Mouse (Mus musculus) c-Kit-positive CD71-negative TER-119-negative erythroid progenitor cells, embryonic 14.5 days (primary cell): ENCODE results near the gene Stk32c.

Source experiments
- DNase-seq: peaks from one replicate; pipeline ENCODE4 v3.0.0-alpha.2; 2013; ENCODE audit warnings: low read depth

Stk32c gene

DNA sequence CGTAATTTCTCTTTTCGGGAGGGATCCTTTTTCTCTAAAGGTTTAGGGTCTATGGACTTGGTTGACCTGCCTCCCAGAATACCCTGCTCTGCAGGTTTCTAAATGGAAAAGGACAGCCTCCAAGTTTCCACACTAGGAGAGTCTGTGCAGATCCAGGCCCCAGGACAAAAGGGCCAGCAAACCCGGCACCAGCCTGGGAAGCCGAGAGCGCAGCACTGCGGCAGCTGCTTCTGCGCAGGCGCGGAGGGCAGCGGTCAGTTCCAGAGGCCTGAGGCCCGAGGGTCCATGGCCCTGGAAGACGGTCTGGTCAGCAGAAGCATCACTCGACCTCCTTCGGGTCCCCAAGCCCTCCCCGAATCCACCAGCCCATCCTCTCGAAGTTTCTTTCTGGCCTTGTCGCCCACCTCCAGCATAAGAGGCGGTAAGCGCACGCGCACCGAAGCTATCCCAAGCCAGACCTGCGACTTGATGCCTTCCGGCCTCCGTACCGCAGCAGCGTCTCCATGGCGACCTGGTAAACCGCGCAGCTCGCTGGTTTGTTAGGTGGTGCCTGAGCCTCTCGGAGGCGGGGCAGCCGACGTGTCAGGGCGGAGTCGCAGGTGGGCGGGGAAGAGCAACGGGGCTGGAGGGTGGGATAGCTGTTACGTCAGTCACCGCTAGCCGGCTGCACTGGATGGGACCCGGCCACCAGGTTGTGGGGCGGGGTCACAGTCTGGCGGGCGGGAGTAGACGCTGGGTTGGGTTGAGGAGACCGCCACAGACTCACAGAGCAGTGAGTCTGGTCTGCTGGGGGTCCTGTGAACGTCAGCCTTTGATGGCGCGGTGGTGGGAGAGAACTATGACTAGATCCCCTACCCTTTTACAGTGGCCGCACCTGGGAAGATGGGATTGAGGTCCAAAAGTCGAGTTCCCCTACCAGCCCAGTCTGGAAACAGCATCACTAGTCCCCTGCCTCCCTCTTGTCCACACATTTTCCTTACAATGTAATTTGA is at the start of gene Stk32c, which contains the start of gene Lrrc27:
Gene Stk32c (minus strand): TSS at position 554 of the 992 bp plus-strand sequence.
Gene Lrrc27 (plus strand): TSS at position 235 of the 992 bp plus-strand sequence.
- peak; percentile 98 for DNase-seq

DNA sequence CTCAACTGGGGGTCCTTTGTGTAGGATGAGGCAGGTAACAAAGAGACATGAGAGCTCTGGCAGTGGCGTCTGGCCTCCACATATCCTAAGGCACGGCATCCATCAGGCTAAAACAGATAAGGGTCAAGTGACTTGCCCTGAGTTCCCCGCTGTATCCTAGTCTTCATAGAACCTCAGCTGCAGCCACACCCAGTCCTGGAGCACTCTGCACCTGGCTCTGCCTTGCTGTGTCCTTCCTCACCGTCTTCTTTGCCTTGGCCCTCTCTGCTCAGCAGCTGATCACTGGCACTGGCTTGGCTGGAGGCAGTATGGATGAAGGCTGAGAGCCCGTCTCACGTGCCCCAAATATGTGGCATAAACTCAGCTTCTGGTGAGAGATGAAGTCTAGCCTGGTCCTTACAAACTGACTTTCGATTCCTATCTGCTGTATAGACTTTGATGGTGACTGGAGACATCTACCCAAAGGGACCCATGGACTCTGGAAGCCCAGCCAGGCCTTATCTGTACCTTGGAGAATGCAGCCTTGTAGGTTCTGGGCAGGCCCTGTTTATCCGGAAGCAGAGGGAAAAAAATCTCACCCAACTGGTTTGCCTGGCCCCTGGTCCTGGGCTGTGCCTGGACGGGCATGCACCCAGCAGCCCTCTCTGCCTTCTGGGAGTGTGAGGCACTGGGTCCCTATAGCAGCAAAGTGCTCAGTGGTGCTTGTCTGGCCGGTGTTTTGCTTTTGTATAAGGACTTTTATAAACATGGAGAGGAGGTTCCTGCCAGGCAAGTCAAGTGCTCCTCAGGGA is 44.8 kb upstream of the Stk32c start:
- DNase-seq = no peak

DNA sequence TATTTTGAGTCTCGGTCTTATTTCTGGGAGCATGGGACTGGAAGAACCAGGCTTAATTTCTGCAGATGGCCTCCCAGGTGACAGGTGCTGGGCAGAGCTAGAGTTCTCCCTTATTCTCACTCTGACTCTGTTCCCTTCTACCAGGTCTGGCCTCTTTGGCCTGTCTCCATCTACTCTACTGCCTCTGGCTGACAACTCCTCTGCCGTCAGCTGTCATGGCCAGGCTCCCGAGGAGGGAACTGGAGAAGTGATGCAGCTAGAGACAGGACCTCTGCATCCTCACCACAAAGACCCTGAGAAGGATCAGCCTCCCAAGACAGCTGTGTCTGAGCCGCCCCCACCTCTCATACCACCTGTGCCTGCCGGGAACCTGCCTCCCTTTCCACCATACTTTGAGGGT is 41.5 kb upstream of the Stk32c start:
- no peak for DNase-seq

DNA sequence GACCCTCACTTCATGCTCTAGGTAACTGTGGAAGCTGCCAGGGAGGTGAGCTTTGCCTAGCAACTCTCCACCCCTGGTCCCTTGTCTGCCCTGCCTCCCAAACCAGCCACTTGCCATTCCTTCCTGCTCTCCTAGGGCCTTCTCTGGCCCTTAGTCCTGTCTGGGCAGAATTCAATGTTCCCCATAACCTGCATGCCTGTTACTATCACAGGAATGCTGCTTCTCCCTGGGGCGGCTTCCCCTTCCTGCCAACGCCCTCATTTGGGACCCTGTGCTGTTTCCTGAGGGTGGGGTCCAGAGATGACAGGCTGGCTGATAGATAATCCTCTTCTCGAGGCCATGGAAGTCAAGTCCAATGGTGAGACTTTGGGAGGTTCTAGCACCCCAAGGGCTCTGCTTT is 40.4 kb upstream of the Stk32c start:
- no peak for DNase-seq

DNA sequence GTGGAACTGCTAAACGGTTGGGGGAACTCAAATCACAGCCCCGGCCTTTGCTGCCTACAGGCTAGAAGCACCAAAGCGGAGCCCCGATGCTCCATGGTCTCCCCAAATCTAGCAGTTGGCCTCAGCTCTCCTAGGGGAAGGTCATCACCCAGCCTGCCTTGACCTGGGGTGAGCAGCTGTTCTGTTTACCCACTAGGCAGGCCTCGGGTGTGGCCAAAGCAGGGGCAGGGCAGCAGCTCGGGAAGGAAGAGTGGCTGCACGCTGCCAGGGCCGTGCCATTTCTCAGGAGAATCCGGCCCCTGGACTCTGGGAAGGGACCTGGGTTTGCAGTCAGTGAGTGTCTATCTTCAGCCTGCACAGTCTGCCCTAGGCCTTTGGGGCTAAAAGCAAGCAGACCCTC is 39.9 kb upstream of the Stk32c start:
- no peak for DNase-seq

DNA sequence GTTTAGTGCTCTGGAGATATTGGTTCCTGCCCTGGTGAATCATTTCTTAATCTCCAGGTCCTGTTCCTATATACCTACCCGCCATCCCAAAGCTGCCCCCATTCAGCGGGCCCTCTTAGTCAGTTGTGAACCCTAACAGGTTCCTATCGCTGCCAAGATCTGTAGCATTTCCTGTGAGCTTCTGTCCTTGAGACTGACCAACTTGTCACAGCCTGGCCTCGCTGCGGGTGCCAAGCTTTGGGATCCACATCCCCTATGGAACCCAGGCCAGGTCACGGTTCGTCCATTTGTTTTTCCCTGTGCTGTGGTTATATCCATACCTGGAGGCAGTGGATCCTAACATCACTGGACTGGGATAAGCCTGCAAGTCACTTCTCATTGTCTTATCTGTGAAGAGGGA is 39.5 kb upstream of the Stk32c start:
- no peak for DNase-seq

DNA sequence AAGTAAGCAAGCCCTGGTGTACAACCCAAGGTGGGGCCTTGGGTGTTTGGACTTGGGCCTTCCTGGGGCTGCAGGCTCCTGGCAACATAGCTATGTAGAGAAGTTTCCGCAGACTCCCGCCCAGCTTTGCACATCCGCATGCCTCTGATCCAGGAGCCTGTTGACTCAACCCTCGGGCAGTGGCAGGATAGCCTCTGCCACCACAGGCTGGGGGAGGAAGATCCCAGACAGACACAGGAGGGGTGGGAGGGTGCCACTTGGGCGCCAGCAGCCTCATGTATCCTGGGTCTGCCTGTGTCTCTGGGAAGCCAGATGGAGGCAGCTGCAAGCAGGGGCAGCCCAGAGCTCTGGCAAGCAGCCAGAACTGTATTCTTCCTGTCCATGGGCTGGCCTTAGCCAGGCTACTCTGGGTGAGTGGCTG is 38.8 kb upstream of the Stk32c start:
- no peak for DNase-seq

DNA sequence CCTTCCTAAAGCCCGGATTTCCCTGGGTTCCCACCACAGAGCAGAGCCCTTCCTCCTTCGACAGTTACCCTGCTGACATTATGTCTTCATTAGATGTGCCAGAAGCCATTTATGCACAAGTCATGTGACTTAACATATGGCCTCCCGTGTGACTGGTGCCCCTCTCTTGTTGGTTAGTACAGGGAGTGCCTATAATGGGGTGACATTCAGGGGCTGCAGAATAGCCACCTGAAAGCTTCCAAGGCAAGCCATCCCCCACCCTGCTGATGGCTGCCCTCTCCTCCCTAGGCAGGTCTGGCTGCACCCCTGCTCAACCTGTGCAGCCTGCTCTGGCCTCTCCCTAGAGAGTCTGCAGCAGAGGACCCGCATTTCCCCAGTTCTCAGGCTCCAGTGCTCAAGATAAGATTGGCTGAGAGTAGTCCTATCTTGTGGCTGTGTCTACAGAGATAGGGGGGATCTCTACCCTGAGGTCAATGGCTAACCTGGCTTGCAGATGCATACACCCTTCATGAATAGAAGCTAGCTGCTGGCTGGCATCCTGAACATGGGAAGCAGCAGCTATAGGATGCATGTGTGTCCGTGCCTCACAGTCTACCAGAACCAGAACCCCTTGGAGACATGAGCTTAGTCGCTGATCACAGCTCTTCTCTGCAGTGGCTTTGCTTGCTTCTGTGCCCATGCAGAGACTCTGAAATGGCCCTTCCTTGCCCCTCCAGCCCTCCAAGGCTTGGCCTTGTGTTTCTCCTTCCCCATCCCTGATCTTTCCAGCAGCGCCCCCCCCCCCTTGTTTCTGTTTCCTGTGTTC is 36.5 kb upstream of the Stk32c start:
- DNase-seq = no peak

DNA sequence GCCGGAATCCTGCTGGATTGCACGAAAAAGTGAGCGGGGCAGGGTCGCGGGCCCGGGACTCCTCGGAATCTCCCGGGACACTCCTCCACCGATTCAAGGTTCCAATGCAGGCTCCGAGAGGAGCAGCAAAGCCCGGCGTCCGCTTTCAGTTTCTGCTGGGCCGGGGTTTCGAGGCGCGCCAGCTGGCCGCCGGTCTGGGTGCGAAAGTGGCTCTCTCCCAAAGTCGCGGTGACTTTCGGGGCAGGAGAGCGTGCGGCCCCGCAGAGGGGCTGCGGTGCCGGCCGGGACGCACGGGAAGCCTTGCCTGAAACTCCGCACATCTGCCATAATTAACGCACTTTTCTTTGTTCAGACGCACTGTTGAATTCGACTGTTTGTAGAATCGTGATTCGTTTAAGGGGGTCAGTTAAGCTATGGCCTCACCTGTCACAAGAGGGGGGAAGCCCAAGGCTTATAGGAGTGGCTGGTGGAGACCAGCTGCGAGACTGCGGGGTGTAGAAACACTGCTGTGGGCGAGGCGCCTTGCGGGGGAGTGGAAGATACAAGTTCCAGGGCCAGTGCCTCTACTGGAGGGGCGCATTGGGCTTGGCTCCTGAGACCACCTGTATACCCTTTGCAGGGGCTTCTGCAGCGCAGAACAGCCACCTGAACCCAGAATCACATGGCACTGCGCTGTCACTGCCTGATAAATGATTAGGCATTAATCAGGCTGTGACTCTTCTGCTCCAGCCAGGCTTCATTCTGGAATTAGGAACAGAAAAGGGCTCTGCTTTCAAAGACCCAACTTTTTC is 35.7 kb upstream of the Stk32c start:
- DNase-seq = no peak

DNA sequence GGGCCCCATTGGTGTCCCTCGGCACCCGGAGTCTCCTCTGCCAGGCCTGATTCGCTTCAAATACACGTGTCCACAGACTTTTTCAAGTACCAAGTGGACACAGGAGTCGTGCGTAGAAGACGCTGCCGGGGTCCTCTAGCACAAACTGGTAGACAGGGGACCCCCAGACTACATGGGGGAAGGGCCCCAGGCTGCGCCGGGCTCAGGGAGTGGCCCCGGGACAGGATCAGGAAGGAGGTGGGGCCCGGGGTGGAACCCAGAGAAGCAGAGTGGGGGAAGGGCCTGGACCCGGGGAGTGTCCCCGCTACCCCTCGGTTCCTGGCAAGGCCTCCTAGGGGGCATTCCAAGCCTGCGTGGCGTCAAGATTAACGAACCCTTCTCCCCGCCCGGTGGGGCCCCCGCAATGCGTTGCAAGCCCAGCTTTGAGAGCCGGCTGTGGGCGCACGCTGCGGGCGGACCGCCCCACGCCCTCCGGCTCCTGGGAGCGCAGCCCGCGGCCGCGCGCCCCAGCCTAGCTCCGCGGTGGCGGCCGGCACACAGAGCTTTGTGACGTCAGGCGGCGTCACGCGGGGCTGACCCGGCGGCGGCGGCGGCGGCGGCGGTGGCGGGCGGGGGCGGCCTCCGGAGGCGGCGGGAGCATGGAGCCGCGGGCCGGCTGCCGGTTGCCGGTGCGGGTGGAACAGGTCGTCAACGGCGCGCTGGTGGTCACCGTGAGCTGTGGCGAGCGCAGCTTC is 34.9 kb upstream of the Stk32c start, which contains the start of gene Pwwp2b:
Gene Pwwp2b (plus strand): TSS at position 602 of the 734 bp plus-strand sequence.
- no peak for DNase-seq

DNA sequence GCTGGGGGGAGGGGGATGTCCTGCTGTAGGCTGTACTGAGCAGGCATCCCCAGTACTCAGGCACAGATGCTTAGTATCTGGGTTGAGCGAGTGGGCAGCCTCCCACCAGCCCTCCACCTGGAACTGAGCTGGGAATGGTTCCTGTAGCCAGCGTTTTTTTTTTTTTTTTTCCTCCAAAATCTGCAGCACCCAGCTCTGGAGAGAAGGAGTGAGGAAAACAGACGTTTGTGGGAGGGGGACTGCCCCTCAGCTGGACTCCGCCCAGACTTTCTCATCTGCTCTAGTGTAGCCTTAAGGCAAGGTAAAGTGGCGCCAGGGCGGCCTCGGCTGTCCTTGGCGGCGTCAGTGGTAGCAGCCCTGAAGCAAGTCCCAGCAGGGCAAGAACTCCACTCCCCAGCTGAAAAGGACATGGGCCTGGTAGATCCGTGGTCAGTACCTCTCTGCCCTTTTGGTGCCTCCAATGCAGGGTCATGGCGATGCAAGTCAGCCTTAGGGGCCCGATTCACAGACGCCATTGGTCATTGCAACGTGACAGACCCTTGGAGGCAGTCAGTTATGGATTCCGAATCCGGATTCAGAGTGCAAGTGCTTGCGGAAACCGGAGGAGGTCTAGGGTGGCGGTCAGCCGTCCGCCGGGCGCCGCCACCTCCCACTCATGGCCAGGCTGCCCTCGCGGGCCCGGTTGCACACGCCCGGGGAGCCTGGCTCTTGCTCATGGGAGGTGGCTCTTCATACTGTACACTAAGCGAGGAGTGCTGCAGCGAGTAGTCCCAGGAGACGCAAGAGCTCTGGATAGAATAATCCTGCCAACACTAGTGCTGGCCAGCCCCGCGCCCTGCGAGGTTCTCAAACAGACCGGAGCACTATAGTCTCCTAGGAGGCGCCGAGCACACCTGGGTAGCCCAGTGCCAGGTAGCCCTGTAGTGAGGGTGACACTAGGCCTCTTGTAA is 34.1 kb upstream of the Stk32c start:
- DNase-seq = no peak

DNA sequence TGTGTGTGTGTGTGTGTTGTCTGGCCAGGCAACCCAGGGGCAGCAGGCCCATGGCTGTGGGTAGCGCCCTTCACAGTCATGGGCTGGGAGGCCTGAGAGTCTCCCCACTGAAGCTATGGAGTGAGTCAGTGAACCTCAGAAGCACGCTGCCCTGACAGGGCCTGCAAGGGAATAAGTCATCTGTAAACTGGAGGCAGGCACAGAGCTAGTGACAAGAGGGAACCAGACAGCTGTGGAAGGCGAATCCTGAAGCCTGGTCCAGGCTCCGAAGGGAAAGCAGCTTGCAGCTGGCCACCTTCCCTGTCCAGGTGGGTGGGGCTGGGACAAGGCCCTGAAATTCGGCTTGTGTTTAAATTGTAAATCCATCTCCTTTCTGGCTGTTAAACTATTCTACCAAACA is 33.0 kb upstream of the Stk32c start:
- DNase-seq = no peak

DNA sequence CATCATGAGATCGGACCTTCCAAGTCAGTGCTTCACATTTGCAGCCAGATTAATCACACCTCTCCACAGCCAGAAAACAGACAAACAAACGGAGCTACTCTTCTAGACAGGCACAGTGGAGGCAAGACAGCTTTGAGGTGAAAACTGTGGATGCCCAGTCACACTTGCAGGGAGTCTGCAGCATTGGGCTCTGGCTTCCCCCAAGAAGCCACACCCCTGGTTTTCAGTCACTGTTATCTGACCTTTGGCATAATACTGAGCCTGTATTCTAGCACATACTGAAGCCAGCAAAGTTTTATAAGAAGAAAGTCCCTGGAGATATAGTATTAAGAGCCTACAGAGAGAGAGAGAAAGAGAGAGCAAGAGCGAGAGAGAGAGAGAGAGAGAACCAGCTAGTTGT is 26.3 kb upstream of the Stk32c start:
- no peak for DNase-seq

DNA sequence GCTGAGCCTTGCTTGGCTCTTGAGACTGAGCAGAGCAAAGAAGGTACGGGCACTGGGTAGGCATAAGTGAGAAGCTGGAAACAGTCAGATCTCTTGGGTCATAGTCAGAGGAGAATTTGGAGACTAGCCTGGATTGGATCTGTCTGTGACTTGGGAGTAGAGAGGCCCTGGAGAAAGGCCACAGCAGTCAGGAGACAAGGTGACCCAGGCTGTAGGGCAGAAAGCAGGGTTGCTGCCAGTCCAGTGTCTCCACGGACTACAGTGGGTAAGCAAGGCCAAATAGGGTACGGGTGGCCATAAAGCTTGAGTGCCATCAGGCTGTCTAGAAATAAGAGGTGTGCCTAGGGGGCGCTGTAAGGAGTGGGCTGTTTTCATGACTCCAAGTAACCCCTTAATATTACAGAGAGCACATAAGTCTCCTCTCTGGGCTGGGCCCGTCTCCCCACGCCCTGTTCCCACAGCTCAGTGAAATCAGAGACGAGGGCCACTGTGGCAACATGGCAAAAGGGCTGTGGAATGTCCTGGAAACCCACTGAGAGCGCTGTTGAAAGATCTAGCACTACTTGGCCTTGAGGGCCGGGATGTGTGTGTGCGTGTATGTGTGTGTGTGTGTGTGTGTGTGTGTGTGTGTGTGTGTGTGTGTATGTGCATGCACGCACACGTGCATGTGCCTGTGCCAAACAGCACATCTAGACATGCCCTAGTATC is 22.7 kb upstream of the Stk32c start:
- DNase-seq = no peak

DNA sequence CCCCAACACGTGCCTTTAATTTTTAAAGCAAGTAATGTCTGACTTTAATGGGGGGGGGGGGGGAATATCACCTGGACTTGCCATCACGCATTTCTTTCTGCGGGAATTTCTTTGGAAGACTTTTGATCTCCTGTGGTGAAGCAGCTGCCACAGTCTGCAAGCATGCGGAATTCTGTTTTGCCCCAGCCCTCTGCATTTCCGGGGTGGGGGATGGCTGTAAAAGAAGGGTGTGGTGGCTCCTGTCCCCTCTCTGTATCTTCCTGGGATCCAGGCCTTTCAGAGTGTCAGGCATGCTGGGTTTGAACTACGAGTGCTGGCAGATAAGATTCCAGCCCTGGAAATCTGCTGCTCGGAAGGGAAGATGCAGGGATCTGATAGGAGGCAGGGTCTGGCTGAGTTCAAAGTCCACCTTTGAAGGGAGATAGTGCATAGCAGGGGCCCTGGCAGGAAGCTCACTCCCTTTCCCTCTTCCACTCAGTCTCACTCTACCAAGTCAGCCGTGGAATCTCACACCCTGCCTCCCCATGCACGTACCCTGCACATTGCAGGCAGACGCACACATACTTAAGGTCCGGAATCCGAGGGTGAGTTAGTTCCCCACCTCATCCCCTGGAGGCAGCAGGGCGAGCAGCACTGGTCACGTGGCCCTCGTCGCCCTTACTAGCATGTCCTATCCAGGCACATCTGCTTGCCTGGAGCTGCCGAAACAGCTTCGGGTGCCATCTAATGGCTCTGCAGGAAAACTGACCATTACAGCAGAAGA is 21.5 kb upstream of the Stk32c start:
- no peak for DNase-seq

DNA sequence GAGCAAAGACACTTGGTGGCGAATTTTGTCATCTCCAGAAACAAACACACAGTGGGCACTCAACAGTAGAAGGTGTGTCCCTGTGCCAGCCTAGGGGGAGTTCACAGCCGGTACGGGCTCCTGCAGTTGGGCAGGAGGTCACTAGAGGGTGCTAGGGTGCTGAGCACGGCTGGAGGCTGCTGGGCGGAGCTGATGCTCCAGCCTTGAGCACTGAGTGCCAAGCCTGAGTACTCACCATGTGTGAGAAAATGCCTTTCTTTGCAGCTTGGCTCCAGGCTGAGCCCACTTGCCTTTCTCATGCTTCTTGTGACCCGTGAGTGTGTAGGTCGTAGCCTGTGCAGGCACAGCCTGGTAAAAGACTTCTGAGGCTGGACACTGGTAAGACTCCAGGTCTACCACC is 20.6 kb upstream of the Stk32c start:
- peak; percentile 76 for DNase-seq

DNA sequence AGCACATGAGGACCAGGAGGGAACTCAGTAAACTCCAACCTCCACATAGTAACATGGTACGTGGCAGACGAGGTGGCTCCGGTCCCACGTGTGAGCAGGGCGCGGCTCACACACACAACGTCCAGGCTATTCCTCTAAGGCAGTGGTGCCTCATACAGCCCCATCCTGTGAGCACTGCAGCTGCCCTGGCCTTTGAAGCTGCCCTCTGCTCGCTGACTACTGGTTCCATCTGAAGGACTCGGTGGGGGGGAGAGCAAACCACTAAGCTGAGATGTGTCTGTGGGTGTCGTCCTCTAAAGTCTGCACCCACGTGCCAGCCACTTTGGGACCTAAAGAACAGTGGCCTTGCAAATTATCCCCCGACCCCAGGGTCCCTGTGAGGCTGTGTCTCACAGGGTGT is 17.1 kb upstream of the Stk32c start:
- no peak for DNase-seq

DNA sequence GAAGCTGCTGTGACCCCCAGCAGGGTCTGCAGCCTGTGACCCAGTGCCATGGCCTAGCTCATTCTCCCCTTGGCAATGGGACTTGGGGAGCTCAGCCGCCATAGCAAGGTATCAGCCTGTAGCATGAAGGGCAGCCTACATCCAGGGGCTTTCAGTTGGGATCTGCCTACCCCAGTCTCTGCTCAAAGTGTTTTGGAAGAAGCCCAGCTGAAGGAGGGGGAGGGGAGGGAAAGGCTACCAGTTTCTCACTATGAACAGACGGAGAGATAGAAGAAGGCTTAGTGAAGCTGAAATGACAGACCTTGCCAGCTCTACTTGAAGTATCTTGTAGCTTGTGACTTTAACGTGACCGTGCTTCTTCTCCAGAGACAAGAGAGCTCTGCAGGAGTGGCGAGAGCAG is 16.7 kb upstream of the Stk32c start:
- DNase-seq = no peak
